Mouse (Mus musculus) activated CD4-positive, CD25-positive, alpha-beta regulatory T cell, adult 4 months (primary cell): ENCODE results near the gene Vmn2r56. TPM values are rescaled to one million over a fixed set of nuclear protein-coding genes. Genes with fewer than 3 reads are reported as not detected.
"Not testable (repeated sequence)": the region's sequence is repeated elsewhere in the genome, so short reads cannot be mapped to it uniquely, and the experiment has no call there.

Experiments used
- ATAC-seq: one replicate; pipeline ENCODE4 v1.8.0; 2017
- polyA plus RNA-seq, 2 experiments: library from polyadenylated mRNA; unstranded; fragments of 100-300 nt; shearing (Covaris generic); gene quantifications; one replicate each; pipeline ENCODE4 v1.2.1; 2017

The Vmn2r56 gene
- under 1 TPM; 0.08 to 0.12 TPM for polyA plus RNA-seq

- ATAC-seq = no peak
These were observed at the start of gene Vmn2r56 for GRCm38 (mm10) chr7:12734904-12735303. Gene Vmn2r56, minus strand, starts transcription at chr7:12735004.

- ATAC-seq = peak; percentile 70
These were observed 45.5 kb upstream of the Vmn2r56 start for GRCm38 (mm10) chr7:12780151-12780830.

- no peak for ATAC-seq
These were observed 45.0 kb upstream of the Vmn2r56 start for GRCm38 (mm10) chr7:12779782-12780150.

- no peak for ATAC-seq
These were observed 44.3 kb upstream of the Vmn2r56 start for GRCm38 (mm10) chr7:12779141-12779540.

- no peak for ATAC-seq
These were observed 39.8 kb upstream of the Vmn2r56 start for GRCm38 (mm10) chr7:12774606-12775005.

- ATAC-seq = no peak
These were observed 39.3 kb upstream of the Vmn2r56 start for GRCm38 (mm10) chr7:12774111-12774510.

GRCm38 (mm10) chr7:12749431-12750198 is 14.8 kb upstream of the Vmn2r56 start:
- ATAC-seq = no peak

GRCm38 (mm10) chr7:12684903-12685302 is 49.9 kb downstream of the Vmn2r56 start, which contains the start of gene Vmn2r55:
Gene Vmn2r55, minus strand, starts transcription at chr7:12685003.
- ATAC-seq = not testable (repeated sequence)

- ATAC-seq = not testable (repeated sequence)
These were observed 94.6 kb downstream of the Vmn2r56 start, which contains the start of gene Vmn2r54 for GRCm38 (mm10) chr7:12640219-12640618. Gene Vmn2r54, minus strand, starts transcription at chr7:12640319.

Other genes with a start within 250 kb of the Vmn2r56 start
- not detected for gene 2900092C05Rik, start 222.5 kb downstream of the Vmn2r56 start, polyA plus RNA-seq
- under 1 TPM; 0.04 to 0.09 TPM for gene Vmn2r53, start 126.2 kb downstream of the Vmn2r56 start, polyA plus RNA-seq
- not detected for gene Vmn2r54, start 94.7 kb downstream of the Vmn2r56 start, polyA plus RNA-seq
- gene Vmn2r55, start 50.0 kb downstream of the Vmn2r56 start, polyA plus RNA-seq = not detected
- gene Zscan18, start 68.6 kb upstream of the Vmn2r56 start, polyA plus RNA-seq = under 1 TPM; 0.25 to 0.29 TPM
- gene Zfp329, start 83.9 kb upstream of the Vmn2r56 start, polyA plus RNA-seq = 10 to 100 TPM; 16.8 to 20.2 TPM
- gene Zfp110, start 99.8 kb upstream of the Vmn2r56 start, polyA plus RNA-seq = 10 to 100 TPM; 56.1 to 72.2 TPM
- 1 to 10 TPM in 1 of 2 experiments, under 1 TPM in 1; 0.84 to 2.4 TPM for gene Zfp128, start 146.2 kb upstream of the Vmn2r56 start, polyA plus RNA-seq
- gene Zscan22, start 162.8 kb upstream of the Vmn2r56 start, polyA plus RNA-seq = 10 to 100 TPM in 1 of 2 experiments, 1 to 10 TPM in 1; 6.6 to 10.9 TPM
- gene Rps5, start 187.3 kb upstream of the Vmn2r56 start, polyA plus RNA-seq = 1,000 to 10,000 TPM; 2,813 to 3,009 TPM
- not detected for gene Rnf225, start 192.4 kb upstream of the Vmn2r56 start, polyA plus RNA-seq
- gene Zfp324, start 230.8 kb upstream of the Vmn2r56 start, polyA plus RNA-seq = 1 to 10 TPM; 2.4 to 3.4 TPM
- 1 to 10 TPM; 2.6 to 3.3 TPM for gene Zfp446, start 242.8 kb upstream of the Vmn2r56 start, polyA plus RNA-seq